Mouse (Mus musculus) heart, adult 2 months (tissue): Measurements from ENCODE around the gene Gm20388.

Source experiments
- CTCF ChIP-seq: fragments of 200-600 bp; IDR thresholded peaks from 2 replicates; pipeline ENCODE4 v1.8.1; 2022; ENCODE audit warnings: antibody characterized with exemption, mild to moderate bottlenecking, moderate library complexity
- EP300 ChIP-seq: fragments of 200-500 bp; IDR thresholded peaks from 2 replicates; pipeline ENCODE4 v1.6.1; 2011; ENCODE audit warnings: low read depth, low read length, control low read depth; ENCODE audit not compliant: insufficient read depth
- POLR2A ChIP-seq: fragments of 200-500 bp; IDR thresholded peaks from 2 replicates; pipeline ENCODE4 v1.6.1; 2011; ENCODE audit warnings: mild to moderate bottlenecking, low read depth, low read length, control low read depth; ENCODE audit not compliant: insufficient read depth

DNA sequence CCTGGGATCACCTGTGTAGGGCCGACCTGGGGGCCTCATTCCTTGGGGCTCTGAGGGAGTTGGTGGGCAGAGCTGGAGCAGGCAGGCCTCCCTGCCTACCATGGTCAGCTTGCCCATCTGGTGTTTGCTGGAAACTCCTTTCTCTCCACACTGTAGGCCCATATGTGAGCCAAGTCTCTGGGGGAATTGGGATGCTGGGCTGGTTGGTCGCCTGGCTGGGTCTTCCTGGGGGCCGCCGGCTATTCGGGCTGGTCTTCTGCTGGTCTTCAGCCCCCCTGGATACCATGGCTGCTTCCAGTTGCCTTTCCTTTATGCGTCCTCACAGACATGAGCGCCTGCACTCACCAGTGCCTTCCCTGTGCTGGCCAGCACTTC, 610.9 kb downstream of the Gm20388 start:
- TF ChIP-seq CTCF (no peak), POLR2A (no peak), EP300 (no peak)
